Mouse (Mus musculus): ENCODE measurements around the gene Lias. TPM values are rescaled to one million over a fixed set of nuclear protein-coding genes. Genes with fewer than 3 reads are reported as not detected.

Gene Lias
- total and polyA plus RNA-seq, 3 experiments = 47.1 to 55.3 TPM; not detected in 1

GRCm38 (mm10) chr5:65367837-65368236 lies 23.5 kb upstream of the Lias start:
- H3K27ac ChIP-seq (ENCODE audit: control insufficient read depth, low read depth, low read length) = no peak overlapping the region
- no peak overlapping the region for H3K9ac ChIP-seq (ENCODE audit: control insufficient read depth, low read depth, low read length, poor library complexity, severe bottlenecking)
- no peak for TF ChIP-seq ZC3H11A (IDR thresholded peaks at IDR 0.05; ENCODE audit: low read depth, low read length)
- no peak for TF ChIP-seq CHD2 (IDR thresholded peaks at IDR 0.05; ENCODE audit: low read length)
- no peak for TF ChIP-seq USF2 (IDR thresholded peaks at IDR 0.05; ENCODE audit: borderline replicate concordance in 1 of 2, insufficient read depth in 1 of 2, low read depth in 1 of 2, low read length in 2 of 2)
- no peak for TF ChIP-seq UBTF (IDR thresholded peaks at IDR 0.05; ENCODE audit: borderline replicate concordance, insufficient read depth, low read depth, low read length)
- TF ChIP-seq NELFE (IDR thresholded peaks at IDR 0.05; ENCODE audit: low read depth, low read length) = no peak
- no peak for TF ChIP-seq MEF2A (IDR thresholded peaks at IDR 0.05; ENCODE audit: extremely low read depth, insufficient replicate concordance, low read depth, low read length, poor library complexity, severe bottlenecking)
- no peak for TF ChIP-seq ELF1 (IDR thresholded peaks at IDR 0.05; ENCODE audit: low read depth, low read length)
- TF ChIP-seq HCFC1 (IDR thresholded peaks at IDR 0.05; ENCODE audit: low read depth, low read length) = no peak
- TF ChIP-seq SIN3A (IDR thresholded peaks at IDR 0.05; ENCODE audit: low read length) = no peak
- TF ChIP-seq GABPA (IDR thresholded peaks at IDR 0.05; ENCODE audit: low read depth, low read length) = no peak
- no peak for TF ChIP-seq KAT2A (conservative IDR thresholded peaks at IDR 0.05; ENCODE audit: low read depth, low read length)
- no peak for TF ChIP-seq NRF1 (IDR thresholded peaks at IDR 0.05; ENCODE audit: insufficient read depth, low read depth, low read length, poor library complexity, severe bottlenecking)
- no peak for TF ChIP-seq TAL1 (IDR thresholded peaks at IDR 0.05; ENCODE audit: low read length)
- TF ChIP-seq MAX (IDR thresholded peaks at IDR 0.05; ENCODE audit: low read length) = no peak
- no peak for TF ChIP-seq CTCF (IDR thresholded peaks at IDR 0.05 in 2 of 3, conservative IDR thresholded peaks at IDR 0.05 in 1 of 3; ENCODE audit: control insufficient read depth in 1 of 3, insufficient read depth in 1 of 3, low read depth in 2 of 3, low read length in 3 of 3, poor library complexity in 1 of 3, severe bottlenecking in 1 of 3)
- TF ChIP-seq E2F4 (IDR thresholded peaks at IDR 0.05; ENCODE audit: borderline replicate concordance, low read depth, low read length) = no peak
- no peak for TF ChIP-seq RAD21 (IDR thresholded peaks at IDR 0.05; ENCODE audit: low read depth, low read length)
- no peak for TF ChIP-seq ETS1 (IDR thresholded peaks at IDR 0.05; ENCODE audit: low read depth, low read length)
- no peaks in the 10 kb centered on the region for H3K36me3 ChIP-seq (ENCODE audit: control insufficient read depth in 1 of 2, insufficient read depth in 2 of 2, low read length in 2 of 2)
- no peaks in the 10 kb centered on the region for H3K4me1 ChIP-seq (ENCODE audit: control insufficient read depth in 1 of 2, insufficient read depth in 2 of 2, low read length in 2 of 2)
- DNase-seq (ENCODE audit: low read depth, low spot score) = no peak
- H3K79me2 ChIP-seq (ENCODE audit: control insufficient read depth, insufficient read depth, low read length, poor library complexity) = no peaks in the 10 kb centered on the region
- peaks cover 11 to 22% of the 10 kb centered on the region in 2 experiments for H3K27me3 ChIP-seq (ENCODE audit: control insufficient read depth in 1 of 2, insufficient read depth in 2 of 2, low read length in 2 of 2)
- no peak overlapping the region for H3K4me3 ChIP-seq (ENCODE audit: control insufficient read depth in 1 of 2, insufficient read depth in 1 of 2, low read depth in 2 of 2, low read length in 2 of 2)
- no peaks in the 10 kb centered on the region for H3K9me3 ChIP-seq (replicated peaks; ENCODE audit: insufficient read depth, low read length)

- Histone ChIP-seq H3K27ac (ENCODE audit: control insufficient read depth, low read depth, low read length) (no peak overlapping the region), H3K9ac (ENCODE audit: control insufficient read depth, low read depth, low read length, poor library complexity, severe bottlenecking) (no peak overlapping the region), H3K36me3 (ENCODE audit: control insufficient read depth in 1 of 2, insufficient read depth in 2 of 2, low read length in 2 of 2) (no peaks in the 10 kb centered on the region), H3K4me1 (ENCODE audit: control insufficient read depth in 1 of 2, insufficient read depth in 2 of 2, low read length in 2 of 2) (no peaks in the 10 kb centered on the region; a peak in 1 of 4 replicates), H3K9me3 (replicated peaks; ENCODE audit: insufficient read depth, low read length) (no peaks in the 10 kb centered on the region), H3K79me2 (ENCODE audit: control insufficient read depth, insufficient read depth, low read length, poor library complexity) (no peaks in the 10 kb centered on the region), H3K4me3 (ENCODE audit: control insufficient read depth in 1 of 2, insufficient read depth in 1 of 2, low read depth in 2 of 2, low read length in 2 of 2) (no peak overlapping the region), H3K27me3 (ENCODE audit: control insufficient read depth in 1 of 2, insufficient read depth in 2 of 2, low read length in 2 of 2) (peaks cover 4 to 6% of the 10 kb centered on the region in 2 experiments)
- TF ChIP-seq ZNF384 (IDR thresholded peaks at IDR 0.05; ENCODE audit: low read depth, low read length) (no peak), MEF2A (IDR thresholded peaks at IDR 0.05; ENCODE audit: extremely low read depth, insufficient replicate concordance, low read depth, low read length, poor library complexity, severe bottlenecking) (no peak), POLR2A (IDR thresholded peaks at IDR 0.05; ENCODE audit: control insufficient read depth in 1 of 2, insufficient read depth in 1 of 2, low read depth in 1 of 2, low read length in 2 of 2, poor library complexity in 1 of 2) (no peak), NELFE (IDR thresholded peaks at IDR 0.05; ENCODE audit: low read depth, low read length) (no peak), CTCF (IDR thresholded peaks at IDR 0.05 in 2 of 3, conservative IDR thresholded peaks at IDR 0.05 in 1 of 3; ENCODE audit: control insufficient read depth in 1 of 3, insufficient read depth in 1 of 3, low read depth in 2 of 3, low read length in 3 of 3, poor library complexity in 1 of 3, severe bottlenecking in 1 of 3) (no peak), MAFK (IDR thresholded peaks at IDR 0.05; ENCODE audit: borderline replicate concordance, low read depth, low read length) (no peak), GABPA (IDR thresholded peaks at IDR 0.05; ENCODE audit: low read depth, low read length) (no peak), MXI1 (IDR thresholded peaks at IDR 0.05; ENCODE audit: low read depth, low read length) (no peak), ZKSCAN1 (IDR thresholded peaks at IDR 0.05; ENCODE audit: low read depth, low read length) (no peak), RCOR1 (IDR thresholded peaks at IDR 0.05; ENCODE audit: low read depth, low read length) (no peak), NRF1 (IDR thresholded peaks at IDR 0.05; ENCODE audit: insufficient read depth, low read depth, low read length, poor library complexity, severe bottlenecking) (no peak), RAD21 (IDR thresholded peaks at IDR 0.05; ENCODE audit: low read depth, low read length) (no peak), GATA1 (IDR thresholded peaks at IDR 0.05; ENCODE audit: low read depth, low read length) (no peak), BHLHE40 (IDR thresholded peaks at IDR 0.05; ENCODE audit: borderline replicate concordance, low read depth, low read length) (no peak)
- DNase-seq (ENCODE audit: low read depth, low spot score) = no peak
Measured at GRCm38 (mm10) chr5:65371551-65371950, 19.7 kb upstream of the Lias start.

Measured in MEL (cell line).